Mouse (Mus musculus) midbrain, embryonic 10.5 days (tissue): ENCODE measurements around the gene Auts2. TPM values are rescaled to one million over a fixed set of nuclear protein-coding genes. Genes with fewer than 3 reads are reported as not detected.
A peak's percentile ranks its signal among the peaks of the same experiment; 100 is the strongest.

Experiments
- DNase-seq: peaks from one replicate; pipeline ENCODE4 v3.0.0-alpha.2; 2017; ENCODE audit warnings: low spot score
- H3K27ac ChIP-seq: fragments of 300-500 bp; sonication (generic); replicated peaks from 2 replicates; pipeline ENCODE4 v1.5.1; 2016; ENCODE audit warnings: mild to moderate bottlenecking
- H3K27me3 ChIP-seq: fragments of 300-500 bp; sonication (generic); 2 replicates; pipeline ENCODE4 v1.6.1; 2016; ENCODE audit warnings: low read depth, mild to moderate bottlenecking; ENCODE audit not compliant: poor library complexity, severe bottlenecking
- H3K36me3 ChIP-seq: fragments of 300-500 bp; sonication (generic); 2 replicates; pipeline ENCODE4 v1.6.1; 2016; ENCODE audit warnings: mild to moderate bottlenecking, moderate library complexity
- H3K4me1 ChIP-seq: fragments of 300-500 bp; sonication (generic); 2 replicates; pipeline ENCODE4 v1.6.1; 2016
- H3K4me3 ChIP-seq: fragments of 300-500 bp; sonication (generic); 2 replicates; pipeline ENCODE4 v1.5.1; 2016; ENCODE audit warnings: mild to moderate bottlenecking, moderate library complexity
- H3K9me3 ChIP-seq: fragments of 300-500 bp; sonication (generic); replicated peaks from 2 replicates; pipeline ENCODE4 v1.6.1; 2016; ENCODE audit warnings: mild to moderate bottlenecking
- whole genome bisulfite sequencing: fragments of 180-500 bp; shearing (Covaris S2); methylation state at CpG from one replicate; pipeline ENCODE4 v1.1.7; 2016; 5-methylcytosine and 5-hydroxymethylcytosine counted together
- polyA plus RNA-seq: library from polyadenylated mRNA; unstranded; fragments of >200 nt; fragmentation: Nextera tagmentation; extraction: Ambion mirVana; gene quantifications from 2 replicates; pipeline ENCODE4 v1.2.1, GENCODE M21; 2016

The Auts2 gene
- polyA plus RNA-seq, 1 experiment from 2014 or later = 32.3 TPM

GRCm38 (mm10) chr5:131589948-131590467 lies 953.1 kb downstream of the Auts2 start:
- Histone ChIP-seq H3K4me3 (no peak overlapping the region), H3K9me3 (no peaks in the 10 kb centered on the region), H3K27me3 (peaks cover 100% of the 10 kb centered on the region), H3K4me1 (peaks cover 18% of the 10 kb centered on the region), H3K36me3 (no peaks in the 10 kb centered on the region), H3K27ac (no peak overlapping the region)
- DNase-seq = no peak
- 91% methylated on average over 6 of the region's 6 CpGs for WGBS

GRCm38 (mm10) chr5:131586332-131586700 lies 956.8 kb downstream of the Auts2 start:
- no peak for DNase-seq
- no peaks in the 10 kb centered on the region for H3K9me3 ChIP-seq
- H3K27ac ChIP-seq = no peak overlapping the region
- no peaks in the 10 kb centered on the region for H3K36me3 ChIP-seq
- WGBS = 83% methylated on average over 5 of the region's 5 CpGs
- H3K4me3 ChIP-seq = no peak overlapping the region
- peaks cover 100% of the 10 kb centered on the region for H3K27me3 ChIP-seq
- H3K4me1 ChIP-seq = peaks cover 38% of the 10 kb centered on the region

- H3K27ac ChIP-seq = peak overlapping the region; percentile 14; the same call in 1 of the 2 replicates
- WGBS = 42% methylated on average over 26 of the region's 26 CpGs
- peak overlapping the region; percentile 26 for H3K4me3 ChIP-seq
Observed at GRCm38 (mm10) chr5:131585684-131586331, 957.3 kb downstream of the Auts2 start.

GRCm38 (mm10) chr5:131584260-131585135 lies 958.6 kb downstream of the Auts2 start:
- no peaks in the 10 kb centered on the region for H3K36me3 ChIP-seq
- peaks cover 43% of the 10 kb centered on the region for H3K4me1 ChIP-seq
- peak; percentile 67 for DNase-seq
- WGBS = 6% methylated on average over 12 of the region's 12 CpGs
- H3K27ac ChIP-seq = peak overlapping the region; percentile 68
- peaks cover 100% of the 10 kb centered on the region for H3K27me3 ChIP-seq
- 0 out of 2 replicates have a peak overlapping the region, but pooled peaks have one; percentile 9 for H3K4me3 ChIP-seq
- no peaks in the 10 kb centered on the region for H3K9me3 ChIP-seq

More at GRCm38 (mm10) chr5:131585684-131586331, 957.3 kb downstream of the Auts2 start:
- Histone ChIP-seq H3K9me3 (no peaks in the 10 kb centered on the region), H3K36me3 (no peaks in the 10 kb centered on the region), H3K4me1 (peaks cover 39% of the 10 kb centered on the region), H3K27me3 (peaks cover 100% of the 10 kb centered on the region)
- DNase-seq = peak; percentile 54

- no peak for DNase-seq
- Histone ChIP-seq H3K4me1 (peaks cover 41% of the 10 kb centered on the region), H3K9me3 (no peaks in the 10 kb centered on the region), H3K27me3 (peaks cover 100% of the 10 kb centered on the region), H3K36me3 (no peaks in the 10 kb centered on the region), H3K4me3 (no peak overlapping the region), H3K27ac (no peak overlapping the region)
- WGBS = 86% methylated on average over 23 of the region's 23 CpGs
Observed at GRCm38 (mm10) chr5:131581110-131582050, 961.8 kb downstream of the Auts2 start.

GRCm38 (mm10) chr5:131578737-131579136 lies 964.4 kb downstream of the Auts2 start:
- no peaks in the 10 kb centered on the region for H3K9me3 ChIP-seq
- H3K36me3 ChIP-seq = no peaks in the 10 kb centered on the region
- H3K4me1 ChIP-seq = peaks cover 39% of the 10 kb centered on the region
- no peak for DNase-seq
- peaks cover 99% of the 10 kb centered on the region for H3K27me3 ChIP-seq
- no peak overlapping the region for H3K27ac ChIP-seq
- WGBS = 91% methylated on average over 9 of the region's 9 CpGs
- no peak overlapping the region for H3K4me3 ChIP-seq

GRCm38 (mm10) chr5:131575733-131576265 lies 967.3 kb downstream of the Auts2 start:
- no peak for DNase-seq
- Histone ChIP-seq H3K27me3 (peaks cover 83% of the 10 kb centered on the region), H3K27ac (no peak overlapping the region), H3K36me3 (no peaks in the 10 kb centered on the region), H3K9me3 (no peaks in the 10 kb centered on the region), H3K4me3 (no peak overlapping the region), H3K4me1 (peaks cover 31% of the 10 kb centered on the region)
- 76% methylated on average over 11 of the region's 11 CpGs for WGBS

- Histone ChIP-seq H3K27me3 (peaks cover 82% of the 10 kb centered on the region), H3K36me3 (no peaks in the 10 kb centered on the region), H3K9me3 (no peaks in the 10 kb centered on the region), H3K27ac (no peak overlapping the region), H3K4me1 (peaks cover 30% of the 10 kb centered on the region), H3K4me3 (no peak overlapping the region)
- no peak for DNase-seq
- WGBS = 56% methylated on average over 5 of the region's 5 CpGs
Observed at GRCm38 (mm10) chr5:131575086-131575514, 968.0 kb downstream of the Auts2 start.

GRCm38 (mm10) chr5:131574469-131575085 lies 968.6 kb downstream of the Auts2 start:
- WGBS = 81% methylated on average over 16 of the region's 16 CpGs
- no peaks in the 10 kb centered on the region for H3K9me3 ChIP-seq
- no peak for DNase-seq
- no peak overlapping the region for H3K4me3 ChIP-seq
- peaks cover 77% of the 10 kb centered on the region for H3K27me3 ChIP-seq
- no peaks in the 10 kb centered on the region for H3K36me3 ChIP-seq
- H3K4me1 ChIP-seq = peaks cover 27% of the 10 kb centered on the region
- H3K27ac ChIP-seq = no peak overlapping the region; the same call in 1 of the 2 replicates

- Histone ChIP-seq H3K27me3 (peaks cover 67% of the 10 kb centered on the region), H3K4me1 (peaks cover 27% of the 10 kb centered on the region), H3K36me3 (no peaks in the 10 kb centered on the region), H3K9me3 (no peaks in the 10 kb centered on the region), H3K27ac (peak overlapping the region; percentile 46; the same call in 1 of the 2 replicates), H3K4me3 (no peak overlapping the region)
- 90% methylated on average over 18 of the region's 18 CpGs for WGBS
- DNase-seq = no peak
Observed at GRCm38 (mm10) chr5:131573296-131574177, 969.6 kb downstream of the Auts2 start.

GRCm38 (mm10) chr5:131566032-131566431 lies 977.1 kb downstream of the Auts2 start:
- Histone ChIP-seq H3K4me3 (no peak overlapping the region), H3K27me3 (peaks cover 36% of the 10 kb centered on the region), H3K9me3 (no peaks in the 10 kb centered on the region), H3K36me3 (no peaks in the 10 kb centered on the region), H3K27ac (no peak overlapping the region), H3K4me1 (peaks cover 13% of the 10 kb centered on the region)
- WGBS = 92% methylated on average over 6 of the region's 6 CpGs
- DNase-seq = no peak
